Mouse (Mus musculus) B cell, adult 67 days (primary cell): Measurements from ENCODE around the gene Gm3404. TPM values are rescaled to one million over a fixed set of nuclear protein-coding genes. Genes with fewer than 3 reads are reported as not detected.

Source experiments
- total RNA-seq, 2 experiments: library from RNA; stranded (reverse); gene quantifications; 4 replicates each; pipeline ENCODE4 v1.2.4; 2023

Gene Gm3404
- not detected for total RNA-seq

GRCm38 (mm10) chr5:146525501-146525900 lies at the start of gene Gm3404:
Gm3404 (plus strand) TSS chr5:146525801.

GRCm38 (mm10) chr5:146481665-146482064 lies 43.9 kb upstream of the Gm3404 start, which contains the start of gene Gm6408:
Gm6408 (plus strand) TSS chr5:146481965.

GRCm38 (mm10) chr5:146491063-146491462 lies 34.5 kb upstream of the Gm3404 start, which contains the start of gene Gm6370:
Gm6370 (plus strand) TSS chr5:146491363.

GRCm38 (mm10) chr5:146502099-146502498 lies 23.5 kb upstream of the Gm3404 start, which contains the start of gene 4930449I24Rik:
4930449I24Rik (plus strand) TSS chr5:146502399.

GRCm38 (mm10) chr5:146513823-146514222 lies 11.8 kb upstream of the Gm3404 start, which contains the start of gene Gm3402:
Gm3402 (plus strand) TSS chr5:146514123.

GRCm38 (mm10) chr5:146537347-146537746 lies 11.7 kb downstream of the Gm3404 start, which contains the start of gene Gm3409:
Gm3409 (plus strand) TSS chr5:146537647.

GRCm38 (mm10) chr5:146555836-146556235 lies 30.2 kb downstream of the Gm3404 start, which contains the start of gene Gm3415:
Gm3415 (plus strand) TSS chr5:146556136.

Other genes starting within 250 kb of the Gm3404 start
- not detected for gene Wasf3, start 140.8 kb upstream of the Gm3404 start, total RNA-seq
- not detected for gene Gm6408, start 43.8 kb upstream of the Gm3404 start, total RNA-seq
- not detected for gene Gm6370, start 34.4 kb upstream of the Gm3404 start, total RNA-seq
- gene 4930449I24Rik, start 23.4 kb upstream of the Gm3404 start, total RNA-seq = not detected
- gene Gm3402, start 11.7 kb upstream of the Gm3404 start, total RNA-seq = not detected
- not detected for gene Gm3409, start 11.8 kb downstream of the Gm3404 start, total RNA-seq
- not detected for gene Gm3415, start 30.3 kb downstream of the Gm3404 start, total RNA-seq
- not detected for gene Gpr12, start 59.4 kb downstream of the Gm3404 start, total RNA-seq